Mouse (Mus musculus) ZHBTc4 (cell line): Measurements from ENCODE around the gene Atp6v1e2.

Experiments
- DNase-seq: peaks from one replicate; pipeline ENCODE4 v3.0.0-alpha.2; 2011; ENCODE audit warnings: low read depth, low spot score

Gene Atp6v1e2

GRCm38 (mm10) chr17:86915540-86915939 lies 32.2 kb downstream of the Atp6v1e2 start:
- DNase-seq = peak; percentile 40

GRCm38 (mm10) chr17:86913003-86913607 lies 34.6 kb downstream of the Atp6v1e2 start:
- no peak for DNase-seq

GRCm38 (mm10) chr17:86911261-86911660 lies 36.4 kb downstream of the Atp6v1e2 start:
- no peak for DNase-seq

GRCm38 (mm10) chr17:86909733-86910495 lies 37.8 kb downstream of the Atp6v1e2 start:
- peak; percentile 35 for DNase-seq

GRCm38 (mm10) chr17:86908316-86908715 lies 39.4 kb downstream of the Atp6v1e2 start:
- no peak for DNase-seq

GRCm38 (mm10) chr17:86907092-86907491 lies 40.6 kb downstream of the Atp6v1e2 start:
- no peak for DNase-seq

GRCm38 (mm10) chr17:86906601-86907000 lies 41.1 kb downstream of the Atp6v1e2 start:
- DNase-seq = peak; percentile 58

- DNase-seq = peak; percentile 83
Measured at GRCm38 (mm10) chr17:86906136-86906461, 41.6 kb downstream of the Atp6v1e2 start.

- peak; percentile 59 for DNase-seq
Measured at GRCm38 (mm10) chr17:86905297-86906135, 42.2 kb downstream of the Atp6v1e2 start.

GRCm38 (mm10) chr17:86904206-86904605 lies 43.5 kb downstream of the Atp6v1e2 start:
- DNase-seq = no peak

GRCm38 (mm10) chr17:86903596-86903995 lies 44.1 kb downstream of the Atp6v1e2 start:
- no peak for DNase-seq

- DNase-seq = no peak
Measured at GRCm38 (mm10) chr17:86902399-86903067, 45.2 kb downstream of the Atp6v1e2 start.

GRCm38 (mm10) chr17:86900564-86900963 lies 47.1 kb downstream of the Atp6v1e2 start:
- DNase-seq = no peak

- no peak for DNase-seq
Measured at GRCm38 (mm10) chr17:86899821-86900220, 47.9 kb downstream of the Atp6v1e2 start.

- DNase-seq = no peak
Measured at GRCm38 (mm10) chr17:86897486-86898165, 50.1 kb downstream of the Atp6v1e2 start.

- no peak for DNase-seq
Measured at GRCm38 (mm10) chr17:86895191-86895590, 52.5 kb downstream of the Atp6v1e2 start.
